Mouse (Mus musculus): ENCODE measurements at regions not wholly inside any gene's neighbourhood (a gene's known extent, or its start where the extent isn't known, plus 50 kb on each side); places are given as distances from the start of the nearest gene placed in this dataset.
"Not testable (repeated sequence)": the region's sequence is repeated elsewhere in the genome, so short reads cannot be mapped to it uniquely, and the experiment has no call there.

- H3K27me3 ChIP-seq (ENCODE audit: control insufficient read depth, insufficient read depth, low read length); H3K4me3 ChIP-seq (ENCODE audit: low read length); H3K9ac ChIP-seq (ENCODE audit: low read depth, low read length); H3K4me1 ChIP-seq (ENCODE audit: control insufficient read depth, insufficient read depth, low read length); H3K36me3 ChIP-seq (ENCODE audit: control insufficient read depth, insufficient read depth, low read length); ATAC-seq (ENCODE audit: low FRiP score, low TSS enrichment); H3K4me2 ChIP-seq (replicated peaks; ENCODE audit: low read depth, low read length); H3K9me3 ChIP-seq (ENCODE audit: control insufficient read depth, low read length); H3K27ac ChIP-seq (ENCODE audit: low read depth, low read length): not testable (repeated sequence)
- 88% methylated on average over 3 of the region's 3 CpGs for WGBS
Measured at GRCm38 (mm10) chr16:56323828-56324227, 119.7 kb downstream of the Impg2 start.

GRCm38 (mm10) chr16:56349415-56349814 lies 128.3 kb upstream of the Abi3bp start:
- H3K27me3 ChIP-seq (ENCODE audit: control insufficient read depth, insufficient read depth, low read length) = no peaks in the 10 kb centered on the region
- no peaks in the 10 kb centered on the region for H3K4me1 ChIP-seq (ENCODE audit: control insufficient read depth, insufficient read depth, low read length)
- H3K27ac ChIP-seq (ENCODE audit: low read depth, low read length) = no peak overlapping the region
- no peak overlapping the region for H3K9ac ChIP-seq (ENCODE audit: low read depth, low read length)
- no peaks in the 10 kb centered on the region for H3K36me3 ChIP-seq (ENCODE audit: control insufficient read depth, insufficient read depth, low read length)
- H3K4me3 ChIP-seq (ENCODE audit: low read length) = no peak overlapping the region
- H3K9me3 ChIP-seq (ENCODE audit: control insufficient read depth, low read length) = no peaks in the 10 kb centered on the region
- no peak for ATAC-seq (ENCODE audit: low FRiP score, low TSS enrichment)
- no peak overlapping the region for H3K4me2 ChIP-seq (replicated peaks; ENCODE audit: low read depth, low read length)

DNA sequence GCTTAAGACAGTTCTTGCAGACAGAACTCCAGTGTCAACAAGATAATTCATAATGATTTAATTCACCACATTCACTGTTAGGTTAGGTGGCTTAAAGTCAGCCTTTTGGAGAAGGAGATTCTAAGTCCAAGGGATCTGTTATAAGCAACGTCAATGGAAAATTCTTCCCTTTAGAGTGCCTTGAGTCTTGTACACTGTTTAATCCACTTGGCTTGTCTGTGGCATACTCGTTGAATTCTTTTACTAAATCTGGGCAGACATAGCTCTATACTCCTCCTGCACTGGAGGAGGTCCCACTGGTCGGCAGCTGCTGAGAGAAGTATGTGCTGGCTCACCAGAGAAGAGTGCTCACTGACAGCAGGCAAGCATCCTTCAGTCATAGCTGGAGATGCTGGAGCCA lies 124.8 kb upstream of the Abi3bp start:
- 75% methylated on average over 3 of the region's 3 CpGs for WGBS
- H3K4me1 ChIP-seq (ENCODE audit: control insufficient read depth, insufficient read depth, low read length) = no peaks in the 10 kb centered on the region
- no peak for ATAC-seq (ENCODE audit: low FRiP score, low TSS enrichment)
- no peaks in the 10 kb centered on the region for H3K9me3 ChIP-seq (ENCODE audit: control insufficient read depth, low read length)
- H3K36me3 ChIP-seq (ENCODE audit: control insufficient read depth, insufficient read depth, low read length) = no peaks in the 10 kb centered on the region
- no peak overlapping the region for H3K4me3 ChIP-seq (ENCODE audit: low read length)
- H3K9ac ChIP-seq (ENCODE audit: low read depth, low read length) = no peak overlapping the region
- H3K27ac ChIP-seq (ENCODE audit: low read depth, low read length) = no peak overlapping the region
- no peak overlapping the region for H3K4me2 ChIP-seq (replicated peaks; ENCODE audit: low read depth, low read length)
- no peaks in the 10 kb centered on the region for H3K27me3 ChIP-seq (ENCODE audit: control insufficient read depth, insufficient read depth, low read length)

DNA sequence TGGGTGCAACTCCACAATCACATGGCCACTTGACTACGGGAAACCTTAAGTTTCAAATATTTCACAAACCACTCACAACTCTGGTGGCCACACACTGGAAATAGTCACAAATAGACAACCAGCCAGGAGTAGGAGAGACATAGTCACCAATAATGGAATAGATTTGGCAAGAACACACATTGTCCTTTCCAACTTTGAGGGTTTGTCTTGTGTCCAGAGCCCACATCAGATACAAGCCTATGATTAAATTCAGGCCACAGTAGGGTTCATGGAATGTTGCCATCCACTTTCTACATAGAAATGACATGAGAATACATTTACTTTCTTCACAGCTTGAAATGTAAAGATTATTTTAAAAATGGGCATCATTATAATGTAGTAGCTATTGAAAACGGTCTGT lies 118.6 kb upstream of the Abi3bp start:
- ATAC-seq (ENCODE audit: low FRiP score, low TSS enrichment) = no peak
- no peak overlapping the region for H3K27ac ChIP-seq (ENCODE audit: low read depth, low read length)
- no peaks in the 10 kb centered on the region for H3K4me1 ChIP-seq (ENCODE audit: control insufficient read depth, insufficient read depth, low read length)
- no peaks in the 10 kb centered on the region for H3K36me3 ChIP-seq (ENCODE audit: control insufficient read depth, insufficient read depth, low read length)
- H3K4me2 ChIP-seq (replicated peaks; ENCODE audit: low read depth, low read length) = no peak overlapping the region
- no peak overlapping the region for H3K4me3 ChIP-seq (ENCODE audit: low read length)
- 90% methylated on average over 2 of the region's 2 CpGs for WGBS
- H3K9ac ChIP-seq (ENCODE audit: low read depth, low read length) = no peak overlapping the region
- H3K27me3 ChIP-seq (ENCODE audit: control insufficient read depth, insufficient read depth, low read length) = no peaks in the 10 kb centered on the region
- no peaks in the 10 kb centered on the region for H3K9me3 ChIP-seq (ENCODE audit: control insufficient read depth, low read length)

- Histone ChIP-seq H3K4me3 (ENCODE audit: low read length) (no peak overlapping the region), H3K27ac (ENCODE audit: low read depth, low read length) (no peak overlapping the region), H3K4me1 (ENCODE audit: control insufficient read depth, insufficient read depth, low read length) (no peaks in the 10 kb centered on the region), H3K36me3 (ENCODE audit: control insufficient read depth, insufficient read depth, low read length) (no peaks in the 10 kb centered on the region), H3K4me2 (replicated peaks; ENCODE audit: low read depth, low read length) (no peak overlapping the region), H3K27me3 (ENCODE audit: control insufficient read depth, insufficient read depth, low read length) (no peaks in the 10 kb centered on the region), H3K9me3 (ENCODE audit: control insufficient read depth, low read length) (peaks cover 2% of the 10 kb centered on the region), H3K9ac (ENCODE audit: low read depth, low read length) (no peak overlapping the region)
- no peak for ATAC-seq (ENCODE audit: low FRiP score, low TSS enrichment)
- 33% methylated on average over 1 of the region's 1 CpGs for WGBS
Measured at GRCm38 (mm10) chr16:56360992-56361391, 116.7 kb upstream of the Abi3bp start.

- Histone ChIP-seq H3K4me2 (replicated peaks; ENCODE audit: low read depth, low read length) (no peak overlapping the region), H3K36me3 (ENCODE audit: control insufficient read depth, insufficient read depth, low read length) (no peaks in the 10 kb centered on the region), H3K27me3 (ENCODE audit: control insufficient read depth, insufficient read depth, low read length) (no peaks in the 10 kb centered on the region), H3K9ac (ENCODE audit: low read depth, low read length) (no peak overlapping the region), H3K4me1 (ENCODE audit: control insufficient read depth, insufficient read depth, low read length) (no peaks in the 10 kb centered on the region), H3K27ac (ENCODE audit: low read depth, low read length) (no peak overlapping the region), H3K9me3 (ENCODE audit: control insufficient read depth, low read length) (no peaks in the 10 kb centered on the region), H3K4me3 (ENCODE audit: low read length) (no peak overlapping the region)
- WGBS = 72% methylated on average over 2 of the region's 2 CpGs
- ATAC-seq (ENCODE audit: low FRiP score, low TSS enrichment) = no peak
Measured at GRCm38 (mm10) chr16:56378356-56378755, 99.3 kb upstream of the Abi3bp start.

- Histone ChIP-seq H3K4me2 (replicated peaks; ENCODE audit: low read depth, low read length) (no peak overlapping the region), H3K27ac (ENCODE audit: low read depth, low read length) (no peak overlapping the region), H3K4me3 (ENCODE audit: low read length) (no peak overlapping the region), H3K9me3 (ENCODE audit: control insufficient read depth, low read length) (no peaks in the 10 kb centered on the region), H3K36me3 (ENCODE audit: control insufficient read depth, insufficient read depth, low read length) (no peaks in the 10 kb centered on the region), H3K4me1 (ENCODE audit: control insufficient read depth, insufficient read depth, low read length) (no peaks in the 10 kb centered on the region), H3K27me3 (ENCODE audit: control insufficient read depth, insufficient read depth, low read length) (no peaks in the 10 kb centered on the region), H3K9ac (ENCODE audit: low read depth, low read length) (no peak overlapping the region)
- no peak for ATAC-seq (ENCODE audit: low FRiP score, low TSS enrichment)
- WGBS = 74% methylated on average over 4 of the region's 4 CpGs
Measured at GRCm38 (mm10) chr16:56380680-56381079, 97.0 kb upstream of the Abi3bp start.

DNA sequence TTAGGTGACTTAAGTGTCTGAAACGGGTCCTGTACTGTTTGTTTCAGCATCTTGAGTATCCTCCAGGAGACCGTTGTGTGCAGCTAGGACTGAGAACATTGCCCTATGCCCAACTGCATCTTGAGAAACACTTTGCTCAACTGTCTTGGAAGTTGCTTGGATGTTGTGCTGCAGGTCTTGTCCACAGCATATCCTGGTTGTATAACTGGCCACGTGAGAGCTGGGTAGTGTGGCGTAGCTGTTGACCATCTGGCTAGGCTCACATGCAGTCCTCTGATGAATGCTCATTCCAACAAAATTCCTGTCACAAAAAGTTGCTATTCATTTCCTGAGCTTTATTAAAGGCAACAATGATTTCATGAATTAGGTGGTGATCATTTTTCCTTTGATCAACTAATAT lies 91.1 kb upstream of the Abi3bp start:
- H3K4me2 ChIP-seq (replicated peaks; ENCODE audit: low read depth, low read length) = no peak overlapping the region
- H3K27me3 ChIP-seq (ENCODE audit: control insufficient read depth, insufficient read depth, low read length) = no peaks in the 10 kb centered on the region
- no peak overlapping the region for H3K4me3 ChIP-seq (ENCODE audit: low read length)
- no peak overlapping the region for H3K9ac ChIP-seq (ENCODE audit: low read depth, low read length)
- H3K9me3 ChIP-seq (ENCODE audit: control insufficient read depth, low read length) = no peaks in the 10 kb centered on the region
- H3K27ac ChIP-seq (ENCODE audit: low read depth, low read length) = no peak overlapping the region
- no peaks in the 10 kb centered on the region for H3K4me1 ChIP-seq (ENCODE audit: control insufficient read depth, insufficient read depth, low read length)
- WGBS = 78% methylated on average over 4 of the region's 4 CpGs
- ATAC-seq (ENCODE audit: low FRiP score, low TSS enrichment) = no peak
- H3K36me3 ChIP-seq (ENCODE audit: control insufficient read depth, insufficient read depth, low read length) = no peaks in the 10 kb centered on the region

GRCm38 (mm10) chr16:56392843-56393242 lies 84.8 kb upstream of the Abi3bp start:
- H3K36me3 ChIP-seq (ENCODE audit: control insufficient read depth, insufficient read depth, low read length) = no peaks in the 10 kb centered on the region
- no peak overlapping the region for H3K27ac ChIP-seq (ENCODE audit: low read depth, low read length)
- H3K4me3 ChIP-seq (ENCODE audit: low read length) = no peak overlapping the region
- H3K27me3 ChIP-seq (ENCODE audit: control insufficient read depth, insufficient read depth, low read length) = no peaks in the 10 kb centered on the region
- WGBS = 75% methylated on average over 3 of the region's 3 CpGs
- H3K4me1 ChIP-seq (ENCODE audit: control insufficient read depth, insufficient read depth, low read length) = 0 out of 2 replicates have a peak, but pooled peaks cover 7% of the 10 kb centered on the region
- H3K9me3 ChIP-seq (ENCODE audit: control insufficient read depth, low read length) = no peaks in the 10 kb centered on the region
- H3K9ac ChIP-seq (ENCODE audit: low read depth, low read length) = no peak overlapping the region
- ATAC-seq (ENCODE audit: low FRiP score, low TSS enrichment) = no peak
- no peak overlapping the region for H3K4me2 ChIP-seq (replicated peaks; ENCODE audit: low read depth, low read length)

DNA sequence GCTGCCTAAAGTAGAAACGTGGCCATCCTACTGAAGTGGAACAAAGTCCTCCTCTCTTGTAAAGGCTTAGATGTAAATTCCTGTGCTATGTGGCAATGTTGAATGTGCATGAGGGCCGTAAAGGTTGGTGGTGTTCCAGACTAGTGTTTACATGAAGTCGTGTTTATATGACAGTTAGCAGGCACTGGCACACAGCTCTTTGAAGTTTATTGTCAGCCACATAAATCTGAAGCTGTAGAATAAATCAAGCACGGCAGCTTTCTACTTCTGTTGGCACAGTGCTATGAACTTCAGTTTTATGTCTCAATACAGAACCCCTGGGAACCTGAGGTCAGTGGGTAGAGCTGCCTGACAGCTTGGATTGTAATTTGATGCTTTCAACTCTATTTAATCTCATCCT lies 81.1 kb upstream of the Abi3bp start:
- Histone ChIP-seq H3K36me3 (ENCODE audit: control insufficient read depth, insufficient read depth, low read length) (no peaks in the 10 kb centered on the region), H3K27ac (ENCODE audit: low read depth, low read length) (no peak overlapping the region), H3K4me1 (ENCODE audit: control insufficient read depth, insufficient read depth, low read length) (0 out of 2 replicates have a peak, but pooled peaks cover 7% of the 10 kb centered on the region), H3K9ac (ENCODE audit: low read depth, low read length) (no peak overlapping the region), H3K4me3 (ENCODE audit: low read length) (no peak overlapping the region), H3K4me2 (replicated peaks; ENCODE audit: low read depth, low read length) (no peak overlapping the region), H3K9me3 (ENCODE audit: control insufficient read depth, low read length) (no peaks in the 10 kb centered on the region), H3K27me3 (ENCODE audit: control insufficient read depth, insufficient read depth, low read length) (no peaks in the 10 kb centered on the region)
- peak; percentile 93 for ATAC-seq (ENCODE audit: low FRiP score, low TSS enrichment)
- WGBS = 7% methylated on average over 4 of the region's 4 CpGs
